Mouse (Mus musculus): ENCODE results near the gene Gm10037.

Gene Gm10037

GRCm38 (mm10) chr13:67876699-67877254, 45.9 kb downstream of the Gm10037 start:
- no peak for DNase-seq (ENCODE audit: low spot score in 2 of 2)

DNA sequence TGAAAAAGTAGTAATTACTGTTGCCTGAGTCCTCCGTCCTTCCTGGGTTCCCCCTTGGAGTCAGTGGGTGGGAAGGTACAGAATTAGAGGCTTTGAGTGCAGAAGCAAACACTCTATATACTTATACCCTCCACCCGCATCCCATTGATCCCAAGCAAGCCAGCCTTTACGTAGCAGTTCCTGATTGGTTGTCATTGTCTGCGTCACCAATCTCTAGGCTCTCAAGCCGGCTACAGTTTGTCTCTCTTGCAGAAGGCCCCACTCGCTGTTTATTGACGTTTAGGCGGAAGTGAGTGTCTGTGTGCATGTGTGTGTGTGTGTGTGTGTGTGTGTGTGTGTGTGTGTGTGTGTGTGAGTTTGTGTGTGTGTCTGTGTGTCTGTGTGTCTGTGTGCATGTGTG, 53.1 kb downstream of the Gm10037 start:
- DNase-seq (ENCODE audit: low spot score in 2 of 2) = no peak

All from thymus, postnatal 10 days (tissue).